Mouse (Mus musculus) hindbrain, embryonic 14.5 days (tissue): ENCODE data around the gene Psd4. TPM values are rescaled to one million over a fixed set of nuclear protein-coding genes. Genes with fewer than 3 reads are reported as not detected.

Experiments
- ATAC-seq: fragments of 200-750 bp; cut with Nextera tagmentation; 2 replicates; pipeline ENCODE4 v1.8.0; 2017; ENCODE audit warnings: moderate number of reproducible peaks, mild to moderate bottlenecking, moderate TSS enrichment, moderate library complexity; ENCODE audit not compliant: low FRiP score
- DNase-seq: peaks from one replicate; pipeline ENCODE4 v3.0.0-alpha.2; 2015; ENCODE audit warnings: low spot score
- H3K27ac ChIP-seq: fragments of 300-500 bp; sonication (generic); 2 replicates; pipeline ENCODE4 v1.5.1; 2014; ENCODE audit warnings: mild to moderate bottlenecking, moderate library complexity
- H3K27me3 ChIP-seq: fragments of 300-500 bp; sonication (generic); 2 replicates; pipeline ENCODE4 v1.6.1; 2014; ENCODE audit warnings: mild to moderate bottlenecking, low read length, mixed read lengths; ENCODE audit not compliant: control insufficient read depth, insufficient read depth
- H3K36me3 ChIP-seq: fragments of 300-500 bp; sonication (generic); replicated peaks from 2 replicates; pipeline ENCODE4 v1.6.1; 2014; ENCODE audit not compliant: control insufficient read depth, insufficient read depth
- H3K4me1 ChIP-seq: fragments of 300-500 bp; sonication (generic); replicated peaks from 2 replicates; pipeline ENCODE4 v1.6.1; 2014; ENCODE audit warnings: antibody characterized with exemption, low read length, mixed read lengths; ENCODE audit not compliant: control insufficient read depth, insufficient read depth
- H3K4me2 ChIP-seq: fragments of 300-500 bp; sonication (generic); replicated peaks from 2 replicates; pipeline ENCODE4 v1.6.1; 2014; ENCODE audit warnings: mild to moderate bottlenecking, moderate library complexity
- H3K4me3 ChIP-seq: fragments of 300-500 bp; sonication (generic); replicated peaks from 2 replicates; pipeline ENCODE4 v1.5.1; 2014; ENCODE audit warnings: mild to moderate bottlenecking, low read length
- H3K9ac ChIP-seq: fragments of 300-500 bp; sonication (generic); 2 replicates; pipeline ENCODE4 v1.6.1; 2014
- H3K9me3 ChIP-seq: fragments of 300-500 bp; sonication (generic); 2 replicates; pipeline ENCODE4 v1.6.1; 2016; ENCODE audit warnings: low read length; ENCODE audit not compliant: control insufficient read depth
- WGBS: fragments of 180-500 bp; shearing (Covaris S2); extraction: QIAGEN DNeasy Blood & Tissue Kit; methylation state at CpG from one replicate; pipeline ENCODE4 v1.1.7; 2014; 5-methylcytosine and 5-hydroxymethylcytosine counted together
- polyA plus RNA-seq: library from polyadenylated mRNA; unstranded; fragments of >200 nt; fragmentation: Nextera tagmentation; extraction: Ambion mirVana; gene quantifications from 2 replicates; pipeline ENCODE4 v1.2.1, GENCODE M21; 2014

Gene Psd4
- polyA plus RNA-seq, 1 experiment from 2014 or later, result 0.44 TPM

- ATAC-seq (peak; percentile 64), DNase-seq (peak; percentile 78)
- 12% methylated on average over 23 of the region's 23 CpGs for WGBS
- Histone ChIP-seq H3K4me2 (peak overlapping the region; percentile 54), H3K27ac (no peak overlapping the region), H3K4me1 (no peaks in the 10 kb centered on the region; the same call in 1 of the 2 replicates), H3K27me3 (peaks cover 9% of the 10 kb centered on the region), H3K36me3 (no peaks in the 10 kb centered on the region), H3K9me3 (no peaks in the 10 kb centered on the region), H3K4me3 (peak overlapping the region; percentile 15; the same call in 1 of the 2 replicates), H3K9ac (peak overlapping the region; percentile 28; the same call in 1 of the 2 replicates)
Observed at GRCm38 (mm10) chr2:24405345-24406012, 38.1 kb downstream of the Psd4 start.

DNA sequence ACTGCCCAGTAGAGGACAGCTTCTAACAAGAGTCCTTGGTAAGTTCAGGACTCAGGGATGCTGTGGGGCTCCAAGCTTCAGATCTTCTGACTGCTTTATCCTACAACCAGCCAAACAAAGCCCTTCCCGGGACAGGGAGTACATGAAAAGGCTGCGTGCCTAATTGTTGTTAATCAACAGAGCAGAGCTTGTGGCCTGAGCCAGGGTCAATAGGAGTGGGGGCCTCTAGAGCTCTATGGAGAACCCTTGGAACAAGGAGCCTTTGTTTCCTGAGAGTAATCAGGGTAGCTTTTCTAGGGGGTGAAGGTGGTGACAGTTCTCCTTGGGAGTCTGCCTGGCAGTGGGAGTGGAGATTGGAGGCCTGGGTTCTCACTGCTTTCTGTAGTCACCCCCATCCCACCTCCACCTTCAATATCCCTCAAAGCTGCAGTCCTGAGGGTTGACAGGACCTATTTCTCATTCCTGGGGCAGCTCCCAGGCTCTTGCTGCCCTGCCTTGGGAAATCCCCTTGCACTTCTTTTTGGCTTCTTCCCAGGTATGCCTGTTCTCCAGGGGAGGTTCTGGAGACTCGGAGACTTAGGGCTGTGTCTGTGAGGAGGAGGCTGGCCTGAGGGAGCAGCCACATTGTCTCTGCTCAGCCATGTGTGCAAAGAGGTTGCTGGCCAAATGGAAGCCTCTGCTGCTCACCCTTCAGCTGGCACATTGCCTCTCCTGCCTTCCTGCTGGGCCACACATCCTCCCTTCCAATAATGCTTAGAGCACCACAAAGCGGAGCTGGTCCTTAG lies 40.5 kb downstream of the Psd4 start:
- no peaks in the 10 kb centered on the region; the same call in 1 of the 2 replicates for H3K4me1 ChIP-seq
- H3K9me3 ChIP-seq, result no peaks in the 10 kb centered on the region
- no peaks in the 10 kb centered on the region for H3K36me3 ChIP-seq
- H3K4me3 ChIP-seq, result no peak overlapping the region
- peak; percentile 24 for DNase-seq
- H3K27me3 ChIP-seq, result peaks cover 9% of the 10 kb centered on the region
- no peak overlapping the region for H3K9ac ChIP-seq
- 10% methylated on average over 4 of the region's 4 CpGs for WGBS
- ATAC-seq, result peak; percentile 40; the same call in 1 of the 2 replicates
- H3K27ac ChIP-seq, result no peak overlapping the region
- H3K4me2 ChIP-seq, result no peak overlapping the region

DNA sequence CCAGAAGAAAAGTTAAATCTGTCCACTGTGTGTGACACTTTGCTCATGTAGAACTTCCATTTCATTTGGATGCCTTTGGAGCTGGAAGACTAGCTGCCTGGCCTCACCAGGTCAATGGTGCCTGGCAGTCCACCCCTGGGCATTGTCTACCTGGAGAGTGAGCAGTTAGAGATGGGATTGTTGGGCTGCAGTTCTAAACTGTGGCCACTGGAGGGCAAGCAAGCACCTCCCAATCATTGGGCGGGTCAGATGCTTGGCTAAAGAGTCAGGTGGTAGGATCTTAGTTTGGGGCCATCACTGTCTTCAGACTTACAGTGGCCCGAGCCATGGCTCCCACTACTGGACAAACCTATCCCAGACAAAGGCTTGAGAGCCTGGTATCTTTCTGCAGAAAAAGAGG lies 41.8 kb downstream of the Psd4 start:
- peak; percentile 41 for ATAC-seq
- 4% methylated on average over 2 of the region's 2 CpGs for WGBS
- Histone ChIP-seq H3K9ac (no peak overlapping the region), H3K4me1 (no peaks in the 10 kb centered on the region; the same call in 1 of the 2 replicates), H3K27me3 (peaks cover 8% of the 10 kb centered on the region), H3K4me2 (no peak overlapping the region), H3K36me3 (no peaks in the 10 kb centered on the region), H3K4me3 (no peak overlapping the region), H3K9me3 (no peaks in the 10 kb centered on the region), H3K27ac (no peak overlapping the region)
- peak; percentile 85 for DNase-seq

- DNase-seq (no peak), ATAC-seq (no peak)
- Histone ChIP-seq H3K9me3 (no peaks in the 10 kb centered on the region), H3K4me3 (no peak overlapping the region), H3K9ac (no peak overlapping the region), H3K27me3 (no peaks in the 10 kb centered on the region), H3K36me3 (no peaks in the 10 kb centered on the region), H3K4me2 (no peak overlapping the region), H3K4me1 (peaks cover 10% of the 10 kb centered on the region; the same call in 1 of the 2 replicates), H3K27ac (peak overlapping the region; percentile 45; the same call in 1 of the 2 replicates)
- WGBS, result 68% methylated on average over 3 of the region's 3 CpGs
Observed at GRCm38 (mm10) chr2:24413172-24413571, 45.8 kb downstream of the Psd4 start.

DNA sequence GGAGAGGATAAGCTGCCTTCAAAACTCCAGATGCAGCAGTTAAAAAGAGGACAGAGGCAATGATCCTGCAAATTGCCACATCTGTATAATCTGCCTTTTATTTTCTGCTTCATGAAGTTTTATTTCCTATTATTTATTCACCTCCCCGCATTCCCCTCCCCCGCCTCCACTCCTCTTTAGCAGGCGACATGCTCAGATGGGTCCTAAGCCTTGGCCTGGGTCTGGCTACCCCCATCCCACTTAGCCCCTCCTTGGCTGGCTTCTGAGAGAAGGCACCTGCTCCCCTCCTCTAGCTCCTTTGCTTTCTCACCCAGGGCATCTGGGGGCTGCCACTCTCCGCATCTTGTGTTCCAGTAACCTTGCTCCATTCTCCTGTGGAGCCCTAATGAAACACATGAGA lies 46.3 kb downstream of the Psd4 start:
- Histone ChIP-seq H3K9ac (no peak overlapping the region), H3K36me3 (no peaks in the 10 kb centered on the region), H3K9me3 (no peaks in the 10 kb centered on the region), H3K4me2 (no peak overlapping the region), H3K4me1 (peaks cover 10% of the 10 kb centered on the region; the same call in 1 of the 2 replicates), H3K27ac (peak overlapping the region; percentile 45; the same call in 1 of the 2 replicates), H3K27me3 (no peaks in the 10 kb centered on the region), H3K4me3 (no peak overlapping the region)
- 60% methylated on average over 4 of the region's 4 CpGs for WGBS
- DNase-seq, result no peak
- peak; percentile 44; the same call in 1 of the 2 replicates for ATAC-seq

- Histone ChIP-seq H3K9me3 (no peaks in the 10 kb centered on the region), H3K4me2 (no peak overlapping the region), H3K36me3 (no peaks in the 10 kb centered on the region), H3K4me3 (no peak overlapping the region), H3K27me3 (no peaks in the 10 kb centered on the region), H3K27ac (peak overlapping the region; percentile 51), H3K9ac (0 out of 2 replicates have a peak overlapping the region, but pooled peaks have one; percentile 22), H3K4me1 (peaks cover 10% of the 10 kb centered on the region; the same call in 1 of the 2 replicates)
- 5% methylated on average over 9 of the region's 9 CpGs for WGBS
- DNase-seq, result peak; percentile 30
- ATAC-seq, result peak; percentile 74
Observed at GRCm38 (mm10) chr2:24416668-24417067, 49.3 kb downstream of the Psd4 start.

GRCm38 (mm10) chr2:24417106-24417505 lies 49.7 kb downstream of the Psd4 start:
- H3K27ac ChIP-seq, result peak overlapping the region; percentile 51

GRCm38 (mm10) chr2:24417564-24417963 lies 50.2 kb downstream of the Psd4 start:
- Histone ChIP-seq H3K36me3 (no peaks in the 10 kb centered on the region), H3K4me3 (no peak overlapping the region), H3K27ac (peak overlapping the region; percentile 51), H3K9me3 (no peaks in the 10 kb centered on the region), H3K9ac (no peak overlapping the region), H3K27me3 (no peaks in the 10 kb centered on the region), H3K4me2 (no peak overlapping the region), H3K4me1 (peaks cover 10% of the 10 kb centered on the region; the same call in 1 of the 2 replicates)
- WGBS, result 87% methylated on average over 4 of the region's 4 CpGs
- ATAC-seq, result no peak
- DNase-seq, result no peak

More at GRCm38 (mm10) chr2:24417106-24417505, 49.7 kb downstream of the Psd4 start:
- Histone ChIP-seq H3K9me3 (no peaks in the 10 kb centered on the region), H3K4me1 (peaks cover 10% of the 10 kb centered on the region; the same call in 1 of the 2 replicates), H3K27me3 (no peaks in the 10 kb centered on the region), H3K36me3 (no peaks in the 10 kb centered on the region), H3K9ac (no peak overlapping the region), H3K4me2 (no peak overlapping the region), H3K4me3 (no peak overlapping the region)
- WGBS, result 8% methylated on average over 2 of the region's 2 CpGs
- DNase-seq, result no peak
- peak; percentile 19; the same call in 1 of the 2 replicates for ATAC-seq

- Histone ChIP-seq H3K4me2 (no peak overlapping the region), H3K9me3 (no peaks in the 10 kb centered on the region), H3K9ac (no peak overlapping the region), H3K27me3 (no peaks in the 10 kb centered on the region), H3K4me3 (no peak overlapping the region), H3K36me3 (no peaks in the 10 kb centered on the region), H3K4me1 (peaks cover 8% of the 10 kb centered on the region; the same call in 1 of the 2 replicates), H3K27ac (no peak overlapping the region)
- ATAC-seq (no peak), DNase-seq (no peak)
- 90% methylated on average over 6 of the region's 6 CpGs for WGBS
Observed at GRCm38 (mm10) chr2:24421211-24421863, 54.0 kb downstream of the Psd4 start.
